Mouse (Mus musculus) brain, embryonic 14.5 days (tissue): ENCODE measurements at regions not wholly inside any gene's neighbourhood (a gene's known extent, or its start where the extent isn't known, plus 50 kb on each side); places are given as distances from the start of the nearest gene placed in this dataset.

Source experiments
- CTCF ChIP-seq: fragments of 200-500 bp; IDR thresholded peaks from 2 replicates; pipeline ENCODE4 v1.5.1; 2012; ENCODE audit warnings: inconsistent platforms, mild to moderate bottlenecking, moderate library complexity, borderline replicate concordance; ENCODE audit not compliant: insufficient read depth, insufficient read length; ENCODE audit errors: extremely low read depth
- POLR2A ChIP-seq: fragments of 200-500 bp; IDR thresholded peaks from 2 replicates; pipeline ENCODE4 v1.6.1; 2012; ENCODE audit warnings: mild to moderate bottlenecking, inconsistent platforms, borderline replicate concordance; ENCODE audit not compliant: poor library complexity, insufficient read depth, insufficient read length, severe bottlenecking; ENCODE audit errors: extremely low read depth

DNA sequence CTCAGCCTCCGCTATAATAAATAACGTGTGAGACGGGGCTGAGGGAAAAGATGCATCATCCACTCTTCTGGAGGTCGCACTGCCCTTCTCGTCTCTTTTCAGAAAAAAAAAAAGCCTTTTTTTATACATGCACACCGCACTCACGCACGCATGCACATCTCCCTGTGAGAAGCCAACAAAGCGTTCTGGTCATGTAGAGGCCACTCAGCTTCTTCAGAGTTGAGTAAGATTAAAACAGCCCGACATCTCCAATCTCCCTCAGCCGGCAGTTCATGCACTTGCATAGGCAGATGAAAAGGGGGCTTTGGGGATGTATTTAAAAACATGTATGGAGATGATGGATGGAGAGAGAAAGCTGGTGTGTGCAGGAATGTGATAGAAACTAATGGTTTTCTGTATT lies 298.8 kb upstream of the Zfp462 start:
- no peak for TF ChIP-seq CTCF
- TF ChIP-seq POLR2A: no peak
